Mouse (Mus musculus): ENCODE results near the gene 4930453N24Rik. TPM values are rescaled to one million over a fixed set of nuclear protein-coding genes. Genes with fewer than 3 reads are reported as not detected.
A peak's percentile ranks its signal among the peaks of the same experiment; 100 is the strongest.

4930453N24Rik gene
- polyA plus RNA-seq, 1 experiment from 2014 or later: 21.6 TPM

DNA sequence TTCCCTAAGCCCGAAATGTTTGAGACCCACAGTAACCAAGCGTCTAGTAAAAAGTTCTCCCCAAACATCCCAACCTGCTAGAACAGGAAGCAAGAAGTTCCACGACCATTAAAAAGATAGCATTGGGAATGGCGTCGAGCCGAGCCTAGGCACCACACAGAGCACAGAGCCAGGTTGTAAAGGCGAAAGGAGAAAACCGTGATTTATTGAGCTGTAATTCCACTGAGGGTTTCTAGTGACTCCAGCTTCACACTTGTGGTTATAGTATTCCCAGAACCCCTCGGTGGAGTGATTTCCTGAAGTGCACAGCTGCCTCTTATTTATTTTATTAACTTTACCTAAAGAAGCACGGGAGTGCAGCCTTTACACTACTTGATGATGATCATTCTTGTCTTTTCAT, 53.1 kb downstream of the 4930453N24Rik start:
- Histone ChIP-seq H3K9me3 (no peaks in the 10 kb centered on the region), H3K27ac (replicated peaks) (no peak overlapping the region), H3K4me1 (replicated peaks) (peaks cover 14% of the 10 kb centered on the region; the same call in 1 of the 2 replicates), H3K4me3 (no peak overlapping the region), H3K4me2 (no peak overlapping the region), H3K36me3 (no peaks in the 10 kb centered on the region), H3K9ac (no peak overlapping the region), H3K27me3 (no peaks in the 10 kb centered on the region; the same call in 1 of the 2 replicates)
- 0 out of 2 replicates have a peak, but pooled peaks have one; percentile 47 for ATAC-seq (ENCODE audit: low read depth)
- WGBS: 29% methylated on average over 10 of the region's 10 CpGs

DNA sequence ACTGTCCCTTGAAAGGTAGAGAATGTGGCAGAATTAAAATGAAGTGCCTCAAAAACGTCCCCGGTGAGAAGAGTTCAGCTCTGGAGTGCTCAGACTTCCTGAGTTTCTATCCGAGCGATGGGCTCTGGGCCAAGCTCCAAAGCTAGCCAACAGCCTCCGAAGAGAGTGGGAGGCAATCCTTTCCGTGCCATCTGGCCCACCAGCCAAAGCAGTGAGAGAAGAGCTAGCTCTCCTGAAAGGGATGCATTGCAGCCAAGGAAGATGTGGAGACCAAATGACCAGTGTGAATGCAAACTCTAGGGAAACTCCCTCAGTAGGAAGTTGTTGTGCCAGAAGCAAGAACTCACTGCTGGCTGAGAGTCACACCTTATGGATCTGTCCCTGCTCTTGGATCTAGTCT, 59.1 kb downstream of the 4930453N24Rik start:
- WGBS: 79% methylated on average over 6 of the region's 6 CpGs
- no peaks in the 10 kb centered on the region for H3K4me1 ChIP-seq (replicated peaks)

More for the DNA sequence above, 59.1 kb downstream of the 4930453N24Rik start:
- H3K9ac ChIP-seq: no peak overlapping the region
- no peaks in the 10 kb centered on the region for H3K36me3 ChIP-seq
- no peak overlapping the region for H3K4me3 ChIP-seq
- H3K27ac ChIP-seq (replicated peaks): no peak overlapping the region
- H3K4me2 ChIP-seq: no peak overlapping the region
- H3K9me3 ChIP-seq: no peaks in the 10 kb centered on the region
- no peaks in the 10 kb centered on the region for H3K27me3 ChIP-seq
- no peak for ATAC-seq (ENCODE audit: low read depth)

Other genes with a start within 250 kb of the 4930453N24Rik start
- not detected in 2 replicates for gene Csnka2ip, start 168.8 kb downstream of the 4930453N24Rik start, polyA plus RNA-seq (2015; fragmentation: Nextera tagmentation; extraction: Ambion mirVana)
- gene Zfp654, start 80.5 kb upstream of the 4930453N24Rik start, polyA plus RNA-seq (2015; fragmentation: Nextera tagmentation; extraction: Ambion mirVana): 5.7 and 7.4 TPM in 2 replicates
- 65.3 and 74.1 TPM in 2 replicates for gene Cggbp1, start 80.8 kb upstream of the 4930453N24Rik start, polyA plus RNA-seq (2015; fragmentation: Nextera tagmentation; extraction: Ambion mirVana)